Mouse (Mus musculus) heart, embryonic 14.5 days (tissue): Measurements from ENCODE around the gene Chchd4. TPM values are rescaled to one million over a fixed set of nuclear protein-coding genes. Genes with fewer than 3 reads are reported as not detected.

ENCODE experiments used
- ATAC-seq: fragments of 200-750 bp; cut with Nextera tagmentation; 2 replicates; pipeline ENCODE4 v1.8.0; 2017; ENCODE audit warnings: low read depth, moderate TSS enrichment; ENCODE audit not compliant: insufficient number of reproducible peaks, insufficient read depth, low FRiP score
- H3K27ac ChIP-seq, 2 experiments: fragments of 200-500 bp in 1 of 2; fragments of 300-500 bp in 1 of 2; sonication (generic) in 1 of 2; replicated peaks in 1 of 2; 2 replicates each; pipeline ENCODE4 v1.5.1; 2012 to 2014; ENCODE audit warnings: low read depth in 2 of 2, low read length in 2 of 2, control low read depth in 1 of 2, mild to moderate bottlenecking in 1 of 2, mixed read lengths in 1 of 2; ENCODE audit not compliant: control insufficient read depth in 1 of 2, insufficient read depth in 1 of 2
- H3K27me3 ChIP-seq: fragments of 300-500 bp; sonication (generic); 2 replicates; pipeline ENCODE4 v1.6.1; 2014; ENCODE audit warnings: mild to moderate bottlenecking, low read length, control low read depth; ENCODE audit not compliant: control insufficient read depth, insufficient read depth
- H3K36me3 ChIP-seq: fragments of 300-500 bp; sonication (generic); 2 replicates; pipeline ENCODE4 v1.6.1; 2014; ENCODE audit warnings: mild to moderate bottlenecking, control low read depth, low read length, mixed read lengths; ENCODE audit not compliant: control insufficient read depth, insufficient read depth
- H3K4me1 ChIP-seq, 2 experiments: fragments of 200-500 bp in 1 of 2; fragments of 300-500 bp in 1 of 2; sonication (generic) in 1 of 2; 2 replicates each; pipeline ENCODE4 v1.6.1; 2012 to 2014; ENCODE audit warnings: low read length in 2 of 2, control low read depth in 1 of 2, mixed read lengths in 1 of 2; ENCODE audit not compliant: control insufficient read depth in 2 of 2, insufficient read depth in 2 of 2
- H3K4me2 ChIP-seq: fragments of 300-500 bp; sonication (generic); 2 replicates; pipeline ENCODE4 v1.6.1; 2014; ENCODE audit warnings: mild to moderate bottlenecking, low read length
- H3K4me3 ChIP-seq, 2 experiments: fragments of 200-500 bp in 1 of 2; fragments of 300-500 bp in 1 of 2; sonication (generic) in 1 of 2; 2 replicates each; pipeline ENCODE4 v1.5.1; 2012 to 2014; ENCODE audit warnings: low read length in 2 of 2, mild to moderate bottlenecking in 2 of 2, control low read depth in 1 of 2, low read depth in 1 of 2, moderate library complexity in 1 of 2; ENCODE audit not compliant: control insufficient read depth in 1 of 2, insufficient read depth in 1 of 2
- H3K9ac ChIP-seq: fragments of 300-500 bp; sonication (generic); 2 replicates; pipeline ENCODE4 v1.6.1; 2014; ENCODE audit warnings: mild to moderate bottlenecking, low read length
- H3K9me3 ChIP-seq: fragments of 300-500 bp; sonication (generic); 2 replicates; pipeline ENCODE4 v1.6.1; 2016; ENCODE audit warnings: low read length, control low read depth; ENCODE audit not compliant: control insufficient read depth
- WGBS: fragments of 180-500 bp; shearing (Covaris S2); extraction: QIAGEN DNeasy Blood & Tissue Kit; methylation state at CpG from one replicate; pipeline ENCODE4 v1.1.7; 2014; 5-methylcytosine and 5-hydroxymethylcytosine counted together
- polyA plus RNA-seq: library from polyadenylated mRNA; unstranded; fragments of >200 nt; fragmentation: Nextera tagmentation; extraction: Ambion mirVana; gene quantifications from 2 replicates; pipeline ENCODE4 v1.2.1, GENCODE M21; 2014

Chchd4 gene
- polyA plus RNA-seq, 1 experiment from 2014 or later: 32.5 TPM

DNA sequence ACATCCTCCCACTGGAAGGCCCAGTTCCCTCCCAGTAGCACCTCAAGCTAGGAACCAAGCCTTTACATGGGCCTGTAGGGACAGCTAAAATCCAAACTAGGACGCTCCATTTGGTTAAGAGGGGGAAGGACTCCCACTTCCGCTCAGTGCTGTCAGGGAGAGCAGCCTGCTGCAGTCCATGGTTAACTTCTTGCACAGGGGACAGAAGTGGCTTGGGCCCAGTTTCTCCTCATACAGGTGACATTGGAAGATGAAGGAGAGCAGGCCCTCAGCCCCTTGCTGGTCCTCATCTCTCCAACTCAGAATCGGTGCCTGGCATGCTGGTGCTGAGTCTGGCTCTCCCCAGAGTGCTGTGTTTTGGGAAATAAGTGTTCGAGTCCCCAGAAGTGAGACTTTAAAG is 57.2 kb downstream of the Chchd4 start:
- Histone ChIP-seq H3K27ac (no peak overlapping the region), H3K4me3 (no peak overlapping the region), H3K9ac (no peak overlapping the region), H3K4me2 (no peak overlapping the region), H3K27me3 (peaks cover 81% of the 10 kb centered on the region), H3K9me3 (no peaks in the 10 kb centered on the region), H3K36me3 (no peaks in the 10 kb centered on the region), H3K4me1 (peaks cover 0 to 5% of the 10 kb centered on the region in 2 experiments; a peak in 2 of 4 replicates)
- WGBS: 59% methylated on average over 4 of the region's 4 CpGs
- no peak for ATAC-seq

- peaks cover 3 to 6% of the 10 kb centered on the region in 2 experiments; a peak in 2 of 4 replicates for H3K4me1 ChIP-seq
- H3K4me2 ChIP-seq: no peak overlapping the region
- H3K9ac ChIP-seq: no peak overlapping the region
- ATAC-seq: no peak
- H3K4me3 ChIP-seq: no peak overlapping the region
- WGBS: 5% methylated on average over 4 of the region's 4 CpGs
- H3K9me3 ChIP-seq: no peaks in the 10 kb centered on the region
- no peaks in the 10 kb centered on the region for H3K36me3 ChIP-seq
- H3K27me3 ChIP-seq: peaks cover 87% of the 10 kb centered on the region
- H3K27ac ChIP-seq: no peak overlapping the region
These were observed 58.5 kb downstream of the Chchd4 start for GRCm38 (mm10) chr6:91414890-91415289.

Other genes starting within 250 kb of the Chchd4 start
- gene Wnt7a, start 62.2 kb downstream of the Chchd4 start, polyA plus RNA-seq: not detected in 2 replicates
- 27.1 and 27.3 TPM in 2 replicates for gene Tmem43, start 157 bp upstream of the Chchd4 start, polyA plus RNA-seq
- gene Xpc, start 42.3 kb upstream of the Chchd4 start, polyA plus RNA-seq: 9.6 and 12.0 TPM in 2 replicates
- 185 and 193 TPM in 2 replicates for gene Lsm3, start 42.4 kb upstream of the Chchd4 start, polyA plus RNA-seq
- 64.2 and 66.8 TPM in 2 replicates for gene Slc6a6, start 210.5 kb upstream of the Chchd4 start, polyA plus RNA-seq